Mouse (Mus musculus) heart, embryonic 15.5 days (tissue): ENCODE data around the gene 4930568D16Rik. TPM values are rescaled to one million over a fixed set of nuclear protein-coding genes. Genes with fewer than 3 reads are reported as not detected.

ENCODE experiments used
- ATAC-seq: fragments of 200-750 bp; cut with Nextera tagmentation; replicated peaks from 2 replicates; pipeline ENCODE4 v1.8.0; 2017; ENCODE audit warnings: low read depth, moderate TSS enrichment; ENCODE audit not compliant: insufficient number of reproducible peaks, insufficient read depth, low FRiP score
- H3K27ac ChIP-seq: fragments of 300-500 bp; sonication (generic); 2 replicates; pipeline ENCODE4 v1.5.1; 2015; ENCODE audit warnings: mild to moderate bottlenecking, inconsistent platforms
- H3K27me3 ChIP-seq: fragments of 300-500 bp; sonication (generic); 2 replicates; pipeline ENCODE4 v1.6.1; 2015; ENCODE audit warnings: inconsistent platforms
- H3K36me3 ChIP-seq: fragments of 300-500 bp; sonication (generic); 2 replicates; pipeline ENCODE4 v1.6.1; 2015; ENCODE audit warnings: mild to moderate bottlenecking, inconsistent platforms
- H3K4me1 ChIP-seq: fragments of 300-500 bp; sonication (generic); replicated peaks from 2 replicates; pipeline ENCODE4 v1.6.1; 2015; ENCODE audit warnings: inconsistent platforms
- H3K4me2 ChIP-seq: fragments of 300-500 bp; sonication (generic); 2 replicates; pipeline ENCODE4 v1.6.1; 2015; ENCODE audit warnings: inconsistent platforms, mild to moderate bottlenecking, moderate library complexity
- H3K4me3 ChIP-seq: fragments of 300-500 bp; sonication (generic); 2 replicates; pipeline ENCODE4 v1.5.1; 2015; ENCODE audit warnings: mild to moderate bottlenecking, inconsistent platforms
- H3K9ac ChIP-seq: fragments of 300-500 bp; sonication (generic); 2 replicates; pipeline ENCODE4 v1.6.1; 2015; ENCODE audit warnings: mild to moderate bottlenecking, inconsistent platforms
- H3K9me3 ChIP-seq: fragments of 300-500 bp; sonication (generic); replicated peaks from 2 replicates; pipeline ENCODE4 v1.6.1; 2016; ENCODE audit warnings: inconsistent platforms
- WGBS: fragments of 180-500 bp; shearing (Covaris S2); methylation state at CpG from one replicate; pipeline ENCODE4 v1.1.7; 2015; ENCODE audit warnings: mixed read lengths; 5-methylcytosine and 5-hydroxymethylcytosine counted together
- polyA plus RNA-seq: library from polyadenylated mRNA; unstranded; fragments of >200 nt; fragmentation: Nextera tagmentation; extraction: Ambion mirVana; gene quantifications from 2 replicates; pipeline ENCODE4 v1.2.1, GENCODE M21; 2015

Gene 4930568D16Rik
- not detected in 2 replicates for polyA plus RNA-seq

DNA sequence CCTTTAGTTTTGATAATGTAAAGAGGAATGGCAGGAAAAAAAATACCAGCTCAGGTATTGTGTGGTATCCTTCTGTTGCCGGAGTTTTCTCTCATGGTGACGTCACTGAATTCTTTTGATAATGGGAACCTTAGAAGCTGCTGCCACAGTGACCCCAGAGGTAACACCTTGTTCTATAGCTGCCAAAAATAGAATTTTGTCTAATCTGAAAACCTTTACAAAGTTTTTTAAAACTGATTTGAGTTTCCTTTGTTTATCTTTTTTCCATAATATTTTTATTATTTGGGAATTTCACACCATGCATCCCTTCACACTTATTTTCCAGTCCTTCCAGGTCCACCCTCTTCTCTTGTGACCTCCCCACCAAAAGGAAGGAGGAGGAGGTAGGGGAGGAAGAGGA, at the start of gene 4930568D16Rik:
TSS of gene 4930568D16Rik (minus strand) at position 101 of the 400 bp plus-strand sequence.
- Histone ChIP-seq H3K9ac (no peak within 1 kb of the TSS), H3K4me1 (no peaks in the 10 kb centered on the region), H3K27me3 (no peaks in the 10 kb centered on the region), H3K4me3 (no peak within 1 kb of the TSS), H3K4me2 (no peak within 1 kb of the TSS), H3K36me3 (no peaks in the 10 kb centered on the region), H3K9me3 (no peaks in the 10 kb centered on the region), H3K27ac (no peak within 1 kb of the TSS)
- 36% methylated on average over 2 of the region's 2 CpGs for WGBS
- no peak for ATAC-seq

DNA sequence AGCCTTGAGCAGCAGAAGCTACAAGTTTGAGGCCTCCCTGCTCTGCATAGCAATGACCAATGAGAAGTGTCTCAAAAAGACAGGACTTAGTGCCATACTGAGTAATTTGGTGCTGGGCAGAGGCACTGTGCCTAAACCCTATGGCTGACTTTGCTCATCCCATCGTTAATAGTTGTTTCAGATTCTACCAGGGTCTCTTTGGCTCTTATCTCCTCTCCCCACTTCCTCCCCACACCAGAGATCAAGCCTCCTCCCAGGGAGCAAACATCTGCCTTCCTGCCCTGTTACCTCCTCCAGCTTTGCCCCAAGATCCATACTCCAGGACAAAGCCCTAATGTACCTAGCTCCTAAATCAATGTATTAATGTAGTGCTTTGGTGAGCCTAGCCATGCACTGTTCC, 49.7 kb upstream of the 4930568D16Rik start:
- Histone ChIP-seq H3K27me3 (no peaks in the 10 kb centered on the region), H3K27ac (no peak overlapping the region), H3K9me3 (peaks cover 5% of the 10 kb centered on the region; the same call in 1 of the 2 replicates), H3K4me1 (peaks cover 6% of the 10 kb centered on the region; the same call in 1 of the 2 replicates), H3K4me3 (no peak overlapping the region), H3K4me2 (no peak overlapping the region), H3K9ac (no peak overlapping the region), H3K36me3 (peaks cover 40% of the 10 kb centered on the region)
- 45% methylated on average over 1 of the region's 1 CpGs for WGBS
- ATAC-seq: no peak

DNA sequence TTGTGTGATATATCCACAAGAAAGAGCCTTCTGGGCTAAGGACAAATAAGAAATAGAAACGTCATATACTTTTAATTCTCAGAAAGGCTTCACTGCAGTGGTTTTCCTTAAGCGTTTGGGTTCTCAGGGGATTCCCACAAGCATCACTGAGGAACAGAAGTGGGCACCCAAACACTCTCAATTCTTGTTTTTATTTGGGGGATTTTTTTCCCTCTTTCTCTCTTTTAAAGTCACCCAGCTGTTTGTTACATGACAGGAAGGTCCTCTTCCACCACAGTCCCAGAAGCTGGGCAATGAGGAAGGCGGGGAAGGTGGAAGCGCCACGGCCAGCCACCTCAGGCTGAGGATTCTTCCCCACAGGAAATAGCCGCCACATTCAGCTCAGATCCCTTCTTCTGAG, 48.9 kb upstream of the 4930568D16Rik start:
- Histone ChIP-seq H3K4me3 (no peak overlapping the region), H3K27me3 (no peaks in the 10 kb centered on the region), H3K9ac (no peak overlapping the region), H3K9me3 (peaks cover 5% of the 10 kb centered on the region; the same call in 1 of the 2 replicates), H3K4me2 (no peak overlapping the region), H3K27ac (no peak overlapping the region), H3K36me3 (peaks cover 34% of the 10 kb centered on the region), H3K4me1 (peaks cover 6% of the 10 kb centered on the region; the same call in 1 of the 2 replicates)
- WGBS: 73% methylated on average over 6 of the region's 6 CpGs
- no peak for ATAC-seq

GRCm38 (mm10) chr2:35412810-35413209, 45.3 kb upstream of the 4930568D16Rik start:
- peaks cover 17% of the 10 kb centered on the region for H3K36me3 ChIP-seq
- H3K9ac ChIP-seq: no peak overlapping the region
- H3K27ac ChIP-seq: no peak overlapping the region
- no peak overlapping the region for H3K4me3 ChIP-seq
- H3K27me3 ChIP-seq: no peaks in the 10 kb centered on the region
- 92% methylated on average over 3 of the region's 3 CpGs for WGBS
- H3K4me2 ChIP-seq: no peak overlapping the region
- H3K4me1 ChIP-seq: peaks cover 11% of the 10 kb centered on the region; the same call in 1 of the 2 replicates
- ATAC-seq: no peak
- no peaks in the 10 kb centered on the region for H3K9me3 ChIP-seq

GRCm38 (mm10) chr2:35412246-35412645, 44.7 kb upstream of the 4930568D16Rik start:
- peaks cover 9% of the 10 kb centered on the region; the same call in 1 of the 2 replicates for H3K4me1 ChIP-seq
- H3K9me3 ChIP-seq: no peaks in the 10 kb centered on the region
- no peak for ATAC-seq
- H3K27ac ChIP-seq: no peak overlapping the region
- peaks cover 17% of the 10 kb centered on the region for H3K36me3 ChIP-seq
- H3K4me3 ChIP-seq: no peak overlapping the region
- no peak overlapping the region for H3K9ac ChIP-seq
- H3K27me3 ChIP-seq: no peaks in the 10 kb centered on the region
- WGBS: 76% methylated on average over 2 of the region's 2 CpGs
- H3K4me2 ChIP-seq: no peak overlapping the region

DNA sequence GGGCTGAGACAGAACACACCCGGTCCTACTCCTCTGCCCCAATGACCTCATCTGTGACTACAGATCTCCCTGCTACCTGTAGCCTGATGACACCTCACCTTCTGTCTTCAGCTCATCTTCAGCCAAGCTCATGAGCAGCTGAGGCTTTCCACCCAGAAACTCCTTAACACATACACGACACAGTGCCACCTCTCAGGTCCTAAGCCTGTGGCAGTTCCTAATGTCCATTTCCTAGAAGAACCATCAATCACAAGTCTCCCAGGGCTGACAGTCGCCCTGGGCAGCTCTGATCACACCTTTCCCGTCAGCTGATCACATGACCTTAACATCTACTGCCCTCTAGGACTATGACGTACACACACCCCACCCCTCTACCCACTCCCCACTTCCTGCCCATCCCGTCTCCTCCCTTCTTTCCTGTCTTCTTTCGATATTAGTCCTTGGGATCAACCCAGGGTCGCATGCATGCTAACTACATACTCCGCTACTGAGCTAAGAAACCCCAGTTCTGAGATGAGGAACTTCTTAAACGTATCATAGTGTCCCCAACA, 44.2 kb upstream of the 4930568D16Rik start:
- H3K36me3 ChIP-seq: peaks cover 19% of the 10 kb centered on the region

DNA sequence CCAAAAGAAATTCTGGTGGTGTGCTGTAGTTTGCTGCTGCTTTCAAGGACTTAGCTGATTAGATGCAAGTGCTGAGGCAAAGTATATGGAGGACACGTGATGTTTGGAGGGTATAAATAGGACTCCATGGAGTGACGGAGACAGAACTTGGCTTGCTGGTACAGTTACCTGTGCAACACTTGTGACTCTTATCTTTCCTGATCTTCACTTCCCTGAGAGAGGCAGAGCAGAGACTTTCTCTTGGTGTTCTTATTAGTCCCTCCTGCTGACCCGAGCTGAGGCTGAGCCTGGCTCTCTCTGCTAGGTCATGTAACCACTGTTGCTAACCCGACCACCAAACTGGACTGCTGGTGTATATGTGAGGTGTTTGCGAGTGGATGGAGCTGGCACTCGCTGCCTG, 41.9 kb upstream of the 4930568D16Rik start:
- ATAC-seq: no peak
- Histone ChIP-seq H3K4me1 (peaks cover 7% of the 10 kb centered on the region; the same call in 1 of the 2 replicates), H3K4me2 (no peak overlapping the region), H3K9ac (no peak overlapping the region), H3K4me3 (no peak overlapping the region), H3K36me3 (peaks cover 22% of the 10 kb centered on the region), H3K27ac (peak overlapping the region; percentile 32; the same call in 1 of the 2 replicates), H3K9me3 (no peaks in the 10 kb centered on the region), H3K27me3 (no peaks in the 10 kb centered on the region)
- WGBS: 80% methylated on average over 6 of the region's 6 CpGs

More for the DNA sequence above, 44.2 kb upstream of the 4930568D16Rik start:
- H3K4me3 ChIP-seq: no peak overlapping the region
- peaks cover 7% of the 10 kb centered on the region; the same call in 1 of the 2 replicates for H3K4me1 ChIP-seq
- 64% methylated on average over 10 of the region's 10 CpGs for WGBS
- H3K9ac ChIP-seq: no peak overlapping the region
- H3K9me3 ChIP-seq: no peaks in the 10 kb centered on the region
- ATAC-seq: no peak
- H3K4me2 ChIP-seq: no peak overlapping the region
- H3K27me3 ChIP-seq: no peaks in the 10 kb centered on the region
- H3K27ac ChIP-seq: no peak overlapping the region

DNA sequence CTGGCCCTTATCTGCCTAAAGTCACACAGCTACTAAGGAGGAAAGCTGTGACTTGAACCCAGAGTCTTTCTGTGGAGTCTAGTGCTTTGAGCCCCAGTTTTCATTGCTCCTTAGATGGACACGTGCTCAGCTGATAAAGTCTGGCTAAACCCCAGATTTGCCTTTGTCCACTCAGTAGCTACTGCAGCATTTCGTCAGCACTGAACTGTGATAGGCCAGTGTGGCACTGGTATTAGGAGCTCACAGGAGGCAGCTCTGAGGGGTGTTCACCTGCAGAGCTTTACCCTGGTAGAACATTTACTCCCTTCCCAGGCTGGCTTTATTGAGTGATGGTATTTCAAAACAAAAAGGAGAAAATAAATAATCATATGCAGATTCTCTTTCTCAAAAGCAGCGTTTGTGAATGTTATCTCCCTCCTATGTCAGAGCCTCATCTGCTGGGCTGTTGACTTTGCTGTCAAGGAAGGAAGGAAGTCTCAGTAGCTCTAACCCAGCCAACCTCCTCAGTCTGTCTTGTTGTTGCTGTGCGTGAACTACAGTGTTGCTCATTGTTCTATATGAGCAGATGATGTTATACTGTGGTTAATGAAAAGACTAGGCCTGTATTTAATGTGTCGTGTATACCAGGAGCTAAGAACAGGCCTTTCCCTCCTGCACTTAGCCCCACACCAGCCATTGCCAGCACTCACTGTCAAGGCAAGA, 41.0 kb upstream of the 4930568D16Rik start:
- peaks cover 6% of the 10 kb centered on the region; the same call in 1 of the 2 replicates for H3K4me1 ChIP-seq
- no peak overlapping the region for H3K9ac ChIP-seq
- H3K36me3 ChIP-seq: peaks cover 24% of the 10 kb centered on the region
- ATAC-seq: no peak
- peak overlapping the region; percentile 32 for H3K27ac ChIP-seq
- WGBS: 58% methylated on average over 5 of the region's 5 CpGs
- no peaks in the 10 kb centered on the region for H3K9me3 ChIP-seq
- no peak overlapping the region for H3K4me2 ChIP-seq
- no peaks in the 10 kb centered on the region for H3K27me3 ChIP-seq
- H3K4me3 ChIP-seq: no peak overlapping the region

DNA sequence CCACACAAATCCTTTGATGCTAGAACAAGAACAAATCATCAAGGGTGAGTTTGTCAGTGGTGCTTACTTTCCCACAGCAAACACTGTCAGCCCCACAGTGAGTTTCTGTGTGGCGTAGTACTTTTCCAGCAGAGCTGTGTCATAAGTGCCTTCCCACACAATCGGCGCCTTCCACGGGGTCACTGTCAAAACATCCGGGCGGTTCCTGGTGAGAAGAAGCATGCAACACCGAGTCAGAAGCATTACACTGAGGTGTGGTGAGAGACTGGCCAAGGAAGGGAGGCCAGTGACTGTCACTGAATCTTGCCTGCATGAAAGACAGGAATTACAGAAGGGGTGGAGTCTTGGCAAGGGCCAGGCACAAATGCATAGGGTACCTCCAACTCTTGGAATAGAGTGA, 40.3 kb upstream of the 4930568D16Rik start:
- peaks cover 24% of the 10 kb centered on the region for H3K36me3 ChIP-seq
- H3K27ac ChIP-seq: no peak overlapping the region
- 56% methylated on average over 7 of the region's 7 CpGs for WGBS

DNA sequence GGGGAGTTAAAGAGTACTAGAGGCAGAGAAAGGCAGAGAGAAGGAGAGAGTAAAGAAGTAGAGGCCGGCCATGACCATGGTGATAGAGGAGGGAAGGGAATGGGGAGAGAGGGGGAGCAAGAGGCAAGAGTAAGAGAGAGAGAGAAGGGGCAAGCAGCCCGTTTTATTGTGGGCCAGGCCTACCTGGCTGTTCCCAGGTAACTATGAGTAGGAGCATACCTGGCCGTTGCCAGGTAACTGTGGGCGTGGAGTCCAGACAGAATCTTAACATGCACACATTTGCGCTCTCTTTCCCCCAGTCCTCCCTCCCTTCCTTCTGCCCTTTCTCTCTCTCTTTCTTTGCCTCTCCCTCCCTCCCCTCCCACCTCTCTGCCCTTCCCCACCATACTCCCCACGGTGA, 39.7 kb upstream of the 4930568D16Rik start:
- H3K9ac ChIP-seq: no peak overlapping the region
- H3K4me3 ChIP-seq: no peak overlapping the region
- no peak for ATAC-seq
- no peak overlapping the region for H3K4me2 ChIP-seq
- no peak overlapping the region for H3K27ac ChIP-seq
- H3K4me1 ChIP-seq: peaks cover 6% of the 10 kb centered on the region; the same call in 1 of the 2 replicates
- no peaks in the 10 kb centered on the region for H3K27me3 ChIP-seq
- WGBS: 83% methylated on average over 6 of the region's 6 CpGs
- peaks cover 21% of the 10 kb centered on the region for H3K36me3 ChIP-seq
- no peaks in the 10 kb centered on the region for H3K9me3 ChIP-seq

More for the DNA sequence above, 40.3 kb upstream of the 4930568D16Rik start:
- no peak overlapping the region for H3K4me3 ChIP-seq
- H3K4me1 ChIP-seq: peaks cover 6% of the 10 kb centered on the region; the same call in 1 of the 2 replicates
- no peak overlapping the region for H3K9ac ChIP-seq
- no peaks in the 10 kb centered on the region for H3K9me3 ChIP-seq
- no peak overlapping the region for H3K4me2 ChIP-seq
- no peaks in the 10 kb centered on the region for H3K27me3 ChIP-seq
- no peak for ATAC-seq

DNA sequence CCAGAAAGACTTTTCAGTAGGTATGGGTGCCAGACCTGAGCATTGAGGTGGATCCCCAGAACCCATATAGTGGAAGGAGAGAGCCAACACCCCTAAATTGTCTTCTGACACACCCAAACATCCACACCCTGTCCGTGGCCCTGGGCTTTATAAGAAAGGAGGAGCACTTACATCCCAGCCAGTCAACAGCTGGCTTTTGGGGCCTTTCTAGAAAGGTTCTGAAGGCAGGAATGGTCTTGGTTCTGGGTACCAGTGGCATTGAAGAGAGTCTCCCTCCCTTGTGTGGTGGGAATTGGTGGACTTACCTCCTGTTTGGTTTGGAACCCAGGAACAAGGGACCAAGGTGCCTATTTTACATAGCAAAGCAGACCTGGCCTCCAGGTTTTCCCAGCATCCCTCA, 39.1 kb upstream of the 4930568D16Rik start:
- Histone ChIP-seq H3K4me3 (no peak overlapping the region), H3K27me3 (no peaks in the 10 kb centered on the region), H3K36me3 (peaks cover 20% of the 10 kb centered on the region), H3K27ac (no peak overlapping the region), H3K4me1 (peaks cover 6% of the 10 kb centered on the region; the same call in 1 of the 2 replicates), H3K9me3 (no peaks in the 10 kb centered on the region), H3K4me2 (no peak overlapping the region), H3K9ac (no peak overlapping the region)
- 75% methylated on average over 1 of the region's 1 CpGs for WGBS
- no peak for ATAC-seq
